Mouse (Mus musculus) thymus, adult 2 months (tissue): ENCODE data around the gene Pbxip1. TPM values are rescaled to one million over a fixed set of nuclear protein-coding genes. Genes with fewer than 3 reads are reported as not detected.

Source experiments
- DNase-seq: peaks from one replicate; pipeline ENCODE4 v3.0.0; 2021
- H3K27ac ChIP-seq: fragments of 200-500 bp; 2 replicates; pipeline ENCODE4 v1.5.1; 2012; ENCODE audit warnings: low read length, control low read depth; ENCODE audit not compliant: control insufficient read depth, insufficient read depth
- H3K27me3 ChIP-seq: fragments of 200-500 bp; 2 replicates; pipeline ENCODE4 v1.6.1; 2012; ENCODE audit warnings: mild to moderate bottlenecking, low read length, moderate library complexity, mixed read lengths; ENCODE audit not compliant: control insufficient read depth, insufficient read depth
- H3K36me3 ChIP-seq: fragments of 200-500 bp; 2 replicates; pipeline ENCODE4 v1.6.1; 2012; ENCODE audit warnings: mild to moderate bottlenecking, low read length, moderate library complexity; ENCODE audit not compliant: control insufficient read depth, insufficient read depth
- H3K4me1 ChIP-seq: fragments of 200-500 bp; replicated peaks from 2 replicates; pipeline ENCODE4 v1.6.1; 2012; ENCODE audit warnings: low read length; ENCODE audit not compliant: control insufficient read depth, insufficient read depth
- H3K4me3 ChIP-seq: fragments of 200-500 bp; 2 replicates; pipeline ENCODE4 v1.5.1; 2012; ENCODE audit warnings: mild to moderate bottlenecking, low read length, control low read depth, moderate library complexity; ENCODE audit not compliant: control insufficient read depth, insufficient read depth
- CTCF ChIP-seq: fragments of 200-500 bp; IDR thresholded peaks from 2 replicates; pipeline ENCODE4 v1.5.1; 2012; ENCODE audit warnings: mild to moderate bottlenecking, control low read depth, low read length, moderate library complexity, borderline replicate concordance; ENCODE audit not compliant: control insufficient read depth, poor library complexity, insufficient read depth; ENCODE audit errors: extremely low read depth
- POLR2A ChIP-seq: fragments of 200-500 bp; IDR thresholded peaks from 2 replicates; pipeline ENCODE4 v1.6.1; 2012; ENCODE audit warnings: mild to moderate bottlenecking, low read length, control low read depth, moderate library complexity; ENCODE audit not compliant: control insufficient read depth, poor library complexity, insufficient read depth; ENCODE audit errors: extremely low read depth
- WGBS: fragments of 180-500 bp; shearing (Covaris S2); methylation state at CpG from one replicate; pipeline ENCODE4 v1.1.7; 2018; 5-methylcytosine and 5-hydroxymethylcytosine counted together
- polyA plus RNA-seq: library from polyadenylated mRNA; depleted of rRNA; stranded (reverse); fragments of >200 nt; gene quantifications from 2 replicates; pipeline ENCODE4 v1.2.3, GENCODE M21; 2012

Gene Pbxip1
- polyA plus RNA-seq, 1 experiment, result 41.6 TPM

GRCm38 (mm10) chr3:89394894-89395256, 41.6 kb upstream of the Pbxip1 start:
- Histone ChIP-seq H3K27ac (no peak overlapping the region), H3K4me1 (peaks cover 41% of the 10 kb centered on the region), H3K36me3 (no peaks in the 10 kb centered on the region), H3K27me3 (peaks cover 13% of the 10 kb centered on the region), H3K4me3 (peak overlapping the region; percentile 16)
- no peak for TF ChIP-seq POLR2A
- TF ChIP-seq CTCF, result no peak
- DNase-seq, result peak; percentile 18
- 2% methylated on average over 12 of the region's 12 CpGs for WGBS

GRCm38 (mm10) chr3:89395419-89395805, 41.1 kb upstream of the Pbxip1 start:
- no peak for DNase-seq
- 10% methylated on average over 10 of the region's 10 CpGs for WGBS
- Histone ChIP-seq H3K27ac (no peak overlapping the region), H3K4me1 (peaks cover 36% of the 10 kb centered on the region), H3K36me3 (no peaks in the 10 kb centered on the region), H3K4me3 (no peak overlapping the region), H3K27me3 (peaks cover 13% of the 10 kb centered on the region)
- TF ChIP-seq CTCF (no peak), POLR2A (no peak)

DNA sequence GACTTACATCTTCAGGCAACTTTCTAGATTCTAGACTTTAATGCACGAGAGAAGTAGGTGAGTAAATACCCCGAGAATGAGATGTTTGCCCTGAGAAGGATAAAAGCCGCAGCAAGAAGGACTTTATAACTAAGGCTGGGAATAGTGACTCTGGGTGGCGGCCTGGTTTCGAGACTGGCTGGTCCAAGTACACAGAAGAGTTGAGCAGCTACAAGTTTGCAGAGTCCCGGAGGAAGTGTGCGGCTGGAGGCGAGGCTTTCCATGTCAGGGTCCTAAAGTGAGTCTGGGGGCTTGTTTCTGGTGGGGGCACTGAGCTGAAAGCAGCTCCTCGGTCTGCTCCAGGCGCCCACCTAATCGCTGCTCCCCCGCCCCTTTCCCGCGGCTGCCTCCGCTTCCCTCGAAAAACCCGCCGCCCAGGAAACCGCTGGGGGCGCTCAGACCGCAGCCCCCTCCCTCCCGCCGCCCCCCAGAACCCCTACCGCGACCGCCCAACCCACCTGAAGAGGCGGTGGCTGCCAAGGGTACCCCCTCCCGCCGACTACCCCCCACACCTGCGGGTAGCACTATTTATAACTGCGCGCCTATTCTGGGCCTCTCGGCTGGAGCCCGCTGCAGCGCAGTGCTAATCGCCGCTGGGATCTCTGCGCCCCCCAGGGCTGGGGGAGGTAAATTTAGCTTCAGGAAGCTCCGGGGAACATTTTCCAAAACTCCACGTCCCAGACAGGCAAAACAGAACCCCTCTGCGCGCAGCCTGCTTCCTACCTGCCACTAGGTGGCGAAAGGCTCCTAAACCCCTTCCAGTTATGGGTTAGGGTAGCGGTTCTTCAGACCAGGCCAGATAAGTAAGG, 40.5 kb upstream of the Pbxip1 start:
- no peaks in the 10 kb centered on the region for H3K36me3 ChIP-seq
- WGBS, result under 1% methylated on average over 43 of the region's 44 CpGs
- H3K27me3 ChIP-seq, result peaks cover 13% of the 10 kb centered on the region
- peak; percentile 79 for DNase-seq
- TF ChIP-seq POLR2A, result no peak
- TF ChIP-seq CTCF, result peak; percentile 89
- H3K27ac ChIP-seq, result no peak overlapping the region
- H3K4me3 ChIP-seq, result no peak overlapping the region; the same call in 1 of the 2 replicates
- H3K4me1 ChIP-seq, result peaks cover 31% of the 10 kb centered on the region

- peaks cover 25% of the 10 kb centered on the region for H3K4me1 ChIP-seq
- no peak overlapping the region for H3K27ac ChIP-seq
- H3K27me3 ChIP-seq, result peaks cover 13% of the 10 kb centered on the region
- WGBS, result 5% methylated on average over 4 of the region's 4 CpGs
- no peak overlapping the region for H3K4me3 ChIP-seq
- TF ChIP-seq CTCF, result no peak
- no peak for TF ChIP-seq POLR2A
- DNase-seq, result no peak
- H3K36me3 ChIP-seq, result no peaks in the 10 kb centered on the region
Observed at GRCm38 (mm10) chr3:89396654-89397005, 39.9 kb upstream of the Pbxip1 start.

DNA sequence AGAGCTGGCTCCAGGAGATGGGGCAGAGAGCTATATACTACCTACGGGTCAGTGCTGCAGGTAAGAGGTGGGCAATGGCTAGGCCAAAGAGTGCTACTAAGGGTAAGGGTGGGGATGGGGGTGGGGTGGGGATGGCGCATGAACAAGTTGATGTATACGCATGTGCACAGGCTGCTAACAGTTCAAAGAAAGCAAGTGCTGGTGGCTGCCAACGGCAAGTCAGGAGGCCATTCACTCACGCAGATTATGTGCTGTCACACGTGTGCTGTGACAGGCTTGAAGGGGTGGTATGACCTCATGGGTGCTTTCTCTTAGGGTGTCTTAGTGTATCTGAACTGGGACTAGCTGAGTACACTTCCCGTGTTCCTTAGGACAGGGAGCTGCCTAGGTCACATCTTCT, 35.2 kb upstream of the Pbxip1 start:
- WGBS, result 94% methylated on average over 7 of the region's 7 CpGs
- Histone ChIP-seq H3K4me1 (peaks cover 3% of the 10 kb centered on the region), H3K36me3 (no peaks in the 10 kb centered on the region; the same call in 1 of the 2 replicates), H3K4me3 (no peak overlapping the region), H3K27ac (no peak overlapping the region), H3K27me3 (no peaks in the 10 kb centered on the region)
- DNase-seq, result no peak
- TF ChIP-seq POLR2A (no peak), CTCF (no peak)

GRCm38 (mm10) chr3:89402693-89403092, 33.8 kb upstream of the Pbxip1 start, which contains the start of gene Lenep:
Gene Lenep, minus strand, starts transcription at chr3:89402793.
- WGBS, result 94% methylated on average over 5 of the region's 5 CpGs
- no peaks in the 10 kb centered on the region; the same call in 1 of the 2 replicates for H3K36me3 ChIP-seq
- no peak for DNase-seq
- H3K27ac ChIP-seq, result no peak within 1 kb of the TSS
- no peak within 1 kb of the TSS for H3K4me3 ChIP-seq
- H3K27me3 ChIP-seq, result no peaks in the 10 kb centered on the region
- no peak for TF ChIP-seq CTCF
- no peak for TF ChIP-seq POLR2A
- H3K4me1 ChIP-seq, result no peaks in the 10 kb centered on the region
